Mouse (Mus musculus): ENCODE results near the gene Tomm6. TPM values are rescaled to one million over a fixed set of nuclear protein-coding genes. Genes with fewer than 3 reads are reported as not detected.

The Tomm6 gene
- total and polyA plus RNA-seq, 2 experiments from 2014 or later, result 141 to 334 TPM

DNA sequence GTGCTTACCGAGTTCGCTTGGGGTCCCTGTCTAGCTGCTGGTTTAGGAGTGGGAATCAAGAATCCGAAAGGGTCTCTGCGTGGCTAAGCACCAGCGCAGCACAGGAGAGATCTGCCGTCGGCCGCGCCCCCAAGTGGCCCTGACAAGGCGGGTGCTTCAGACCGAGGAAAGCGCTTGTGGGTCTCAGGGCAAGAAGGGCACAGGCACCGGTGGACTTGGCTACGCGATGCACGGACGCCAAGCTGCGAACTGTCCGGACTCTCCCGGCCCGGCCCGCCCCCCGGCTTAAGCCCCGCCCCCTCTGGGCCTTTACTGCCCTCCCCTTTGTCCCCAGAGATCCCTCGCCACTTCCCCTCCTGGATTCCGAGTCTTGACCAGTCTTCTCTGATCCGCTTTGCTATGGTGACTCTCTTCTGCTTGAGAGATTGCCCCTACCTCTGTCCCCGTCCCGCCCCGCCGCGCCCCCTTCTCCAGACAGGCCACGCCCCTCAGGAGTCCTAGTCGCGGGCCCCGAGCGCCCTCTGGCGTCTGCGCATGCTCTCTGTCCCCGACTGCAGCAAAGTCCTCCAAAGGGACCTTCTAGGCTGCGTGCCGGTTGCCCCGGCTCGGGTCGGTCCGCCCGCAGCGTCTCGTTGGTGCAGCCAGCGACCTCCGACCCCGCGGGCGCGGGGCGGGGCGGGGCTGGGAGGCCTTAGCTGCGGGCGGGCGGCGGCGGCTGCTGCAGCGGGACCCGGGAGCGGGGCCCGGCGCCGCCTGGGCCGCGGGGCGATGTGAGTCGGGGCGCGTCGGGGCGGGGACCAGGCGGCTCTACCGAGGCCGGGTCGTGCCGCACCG is 6.5 kb upstream of the Tomm6 start, which contains the start of gene Prickle4:
Gene Prickle4 (minus strand): TSS at position 234 of the 834 bp plus-strand sequence.
- ATAC-seq (ENCODE audit: insufficient read depth, low read depth), result peak; percentile 97
- H3K27me3 ChIP-seq (ENCODE audit: control insufficient read depth, insufficient read depth, low read length), result no peaks in the 10 kb centered on the region

DNA sequence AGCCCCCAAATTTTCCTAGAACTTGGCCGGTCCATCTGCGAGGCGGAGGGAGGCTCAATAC is 6.1 kb upstream of the Tomm6 start, which contains the start of gene Gm21981:
Gene Gm21981 (minus strand): TSS at position 14 of the 61 bp plus-strand sequence.
- WGBS, result 3% methylated on average over 3 of the region's 3 CpGs
- ATAC-seq (ENCODE audit: insufficient read depth, low read depth), result no peak

More for the DNA sequence above, 6.5 kb upstream of the Tomm6 start, which contains the start of gene Prickle4:
- TF ChIP-seq EP300 (IDR thresholded peaks at IDR 0.05; ENCODE audit: low read depth), result no peak
- TF ChIP-seq CTCF (IDR thresholded peaks at IDR 0.05; ENCODE audit: low read depth), result peak; percentile 83
- WGBS, result under 1% methylated on average over 80 of the region's 82 CpGs
- H3K36me3 ChIP-seq (replicated peaks; ENCODE audit: control insufficient read depth, insufficient read depth, low read length), result peaks cover 5% of the 10 kb centered on the region; the same call in 1 of the 2 replicates
- peak within 1 kb of the TSS; percentile 89 for H3K9ac ChIP-seq (replicated peaks; ENCODE audit: low read depth, low read length)
- H3K4me3 ChIP-seq (ENCODE audit: low read depth, low read length), result peak within 1 kb of the TSS; percentile 93
- peaks cover 11% of the 10 kb centered on the region; the same call in 1 of the 2 replicates for H3K4me1 ChIP-seq (ENCODE audit: control insufficient read depth, insufficient read depth)
- peak; percentile 95 for DNase-seq (ENCODE audit: low spot score)
- H3K9me3 ChIP-seq (replicated peaks; ENCODE audit: control insufficient read depth, low read length), result no peaks in the 10 kb centered on the region
- peak within 1 kb of the TSS; percentile 89 for H3K4me2 ChIP-seq (ENCODE audit: low read depth, low read length)
- H3K27ac ChIP-seq (ENCODE audit: low read depth), result peak within 1 kb of the TSS; percentile 64

DNA sequence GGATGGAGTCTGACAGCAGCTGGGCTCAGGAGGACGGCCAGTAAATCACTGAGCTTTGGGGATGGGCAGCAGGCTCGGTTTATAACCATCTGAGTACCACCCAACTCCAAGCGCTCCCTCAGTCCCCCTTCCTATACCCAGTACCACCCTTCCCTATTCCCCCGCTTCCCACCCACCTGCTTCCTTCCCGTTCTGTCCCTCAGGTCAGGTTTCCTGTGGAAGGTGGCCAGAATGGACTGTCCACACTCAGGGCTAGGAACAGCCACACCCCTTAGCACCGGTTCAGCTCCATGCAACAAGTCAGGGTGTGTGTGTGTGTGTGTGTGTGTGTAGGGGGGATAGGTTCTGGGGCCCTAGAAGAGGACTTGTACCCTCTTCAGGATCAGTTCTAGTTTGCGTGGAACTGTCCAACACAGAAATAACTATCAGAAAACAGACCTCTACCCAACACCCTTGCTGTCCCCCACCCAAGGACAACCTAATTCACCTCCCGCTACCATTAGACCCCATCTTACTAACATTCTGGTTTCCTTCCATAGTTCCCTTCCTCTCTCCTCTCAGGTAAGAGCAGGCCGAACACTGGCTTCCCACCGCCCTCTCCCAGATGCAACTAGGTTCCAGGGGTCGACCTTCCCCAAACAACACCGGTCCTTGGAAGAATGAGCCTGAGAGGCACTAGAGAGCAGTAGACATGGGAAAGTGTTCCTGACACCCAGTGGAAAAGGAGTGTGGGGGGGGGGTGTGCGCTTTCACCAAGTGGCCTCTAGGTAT is 5.7 kb upstream of the Tomm6 start:
- Histone ChIP-seq H3K4me1 (ENCODE audit: control insufficient read depth, insufficient read depth) (peaks cover 11% of the 10 kb centered on the region; the same call in 1 of the 2 replicates), H3K36me3 (replicated peaks; ENCODE audit: control insufficient read depth, insufficient read depth, low read length) (peaks cover 5% of the 10 kb centered on the region; the same call in 1 of the 2 replicates), H3K27me3 (ENCODE audit: control insufficient read depth, insufficient read depth, low read length) (no peaks in the 10 kb centered on the region), H3K4me2 (ENCODE audit: low read depth, low read length) (peak overlapping the region; percentile 89), H3K4me3 (ENCODE audit: low read depth, low read length) (peak overlapping the region; percentile 93), H3K27ac (ENCODE audit: low read depth) (0 out of 2 replicates have a peak overlapping the region, but pooled peaks have one; percentile 64), H3K9me3 (replicated peaks; ENCODE audit: control insufficient read depth, low read length) (no peaks in the 10 kb centered on the region), H3K9ac (replicated peaks; ENCODE audit: low read depth, low read length) (peak overlapping the region; percentile 89)
- 42% methylated on average over 13 of the region's 13 CpGs for WGBS
- DNase-seq (ENCODE audit: low spot score) (no peak), ATAC-seq (ENCODE audit: insufficient read depth, low read depth) (no peak)
- TF ChIP-seq EP300 (IDR thresholded peaks at IDR 0.05; ENCODE audit: low read depth) (no peak), CTCF (IDR thresholded peaks at IDR 0.05; ENCODE audit: low read depth) (no peak)

More for the DNA sequence above, 6.1 kb upstream of the Tomm6 start, which contains the start of gene Gm21981:
- Histone ChIP-seq H3K9ac (replicated peaks; ENCODE audit: low read depth, low read length) (peak within 1 kb of the TSS; percentile 89), H3K27me3 (ENCODE audit: control insufficient read depth, insufficient read depth, low read length) (no peaks in the 10 kb centered on the region), H3K4me2 (ENCODE audit: low read depth, low read length) (peak within 1 kb of the TSS; percentile 89), H3K27ac (ENCODE audit: low read depth) (peak within 1 kb of the TSS; percentile 64), H3K36me3 (replicated peaks; ENCODE audit: control insufficient read depth, insufficient read depth, low read length) (peaks cover 5% of the 10 kb centered on the region; the same call in 1 of the 2 replicates), H3K4me3 (ENCODE audit: low read depth, low read length) (peak within 1 kb of the TSS; percentile 93), H3K9me3 (replicated peaks; ENCODE audit: control insufficient read depth, low read length) (no peaks in the 10 kb centered on the region), H3K4me1 (ENCODE audit: control insufficient read depth, insufficient read depth) (peaks cover 11% of the 10 kb centered on the region; the same call in 1 of the 2 replicates)
- TF ChIP-seq CTCF (IDR thresholded peaks at IDR 0.05; ENCODE audit: low read depth), result no peak
- TF ChIP-seq EP300 (IDR thresholded peaks at IDR 0.05; ENCODE audit: low read depth), result no peak
- DNase-seq (ENCODE audit: low spot score), result no peak

DNA sequence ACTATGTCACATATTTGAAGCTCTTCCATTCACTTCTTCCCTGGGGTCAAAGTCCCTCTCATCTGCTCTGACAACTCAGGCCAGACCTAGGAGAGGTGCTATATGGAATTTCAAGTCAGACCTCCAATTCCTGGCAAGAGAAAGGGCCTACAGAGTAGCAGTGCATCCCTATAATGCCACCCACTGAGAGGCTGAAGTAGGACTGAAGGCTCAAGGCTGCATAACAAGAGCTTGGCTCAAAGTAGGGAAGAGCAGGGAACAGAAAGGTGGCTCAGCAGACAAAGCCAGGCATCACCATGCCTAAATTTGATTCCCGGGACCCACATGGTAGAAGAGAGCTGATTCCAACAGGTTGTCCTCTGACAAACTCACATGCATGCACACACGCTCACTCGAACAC is 3.5 kb upstream of the Tomm6 start:
- no peak overlapping the region for H3K4me2 ChIP-seq (ENCODE audit: low read depth, low read length)
- H3K4me3 ChIP-seq (ENCODE audit: low read depth, low read length), result no peak overlapping the region
- no peak overlapping the region for H3K27ac ChIP-seq (ENCODE audit: low read depth)
- TF ChIP-seq EP300 (IDR thresholded peaks at IDR 0.05; ENCODE audit: low read depth) (no peak), CTCF (IDR thresholded peaks at IDR 0.05; ENCODE audit: low read depth) (no peak)
- H3K9ac ChIP-seq (replicated peaks; ENCODE audit: low read depth, low read length), result no peak overlapping the region
- ATAC-seq (ENCODE audit: insufficient read depth, low read depth) (no peak), DNase-seq (ENCODE audit: low spot score) (no peak)
- no peaks in the 10 kb centered on the region for H3K9me3 ChIP-seq (replicated peaks; ENCODE audit: control insufficient read depth, low read length)
- peaks cover 16% of the 10 kb centered on the region; the same call in 1 of the 2 replicates for H3K4me1 ChIP-seq (ENCODE audit: control insufficient read depth, insufficient read depth)
- H3K36me3 ChIP-seq (replicated peaks; ENCODE audit: control insufficient read depth, insufficient read depth, low read length), result 0 out of 2 replicates have a peak, but pooled peaks cover 2% of the 10 kb centered on the region
- WGBS, result 91% methylated on average over 3 of the region's 3 CpGs
- no peaks in the 10 kb centered on the region for H3K27me3 ChIP-seq (ENCODE audit: control insufficient read depth, insufficient read depth, low read length)

DNA sequence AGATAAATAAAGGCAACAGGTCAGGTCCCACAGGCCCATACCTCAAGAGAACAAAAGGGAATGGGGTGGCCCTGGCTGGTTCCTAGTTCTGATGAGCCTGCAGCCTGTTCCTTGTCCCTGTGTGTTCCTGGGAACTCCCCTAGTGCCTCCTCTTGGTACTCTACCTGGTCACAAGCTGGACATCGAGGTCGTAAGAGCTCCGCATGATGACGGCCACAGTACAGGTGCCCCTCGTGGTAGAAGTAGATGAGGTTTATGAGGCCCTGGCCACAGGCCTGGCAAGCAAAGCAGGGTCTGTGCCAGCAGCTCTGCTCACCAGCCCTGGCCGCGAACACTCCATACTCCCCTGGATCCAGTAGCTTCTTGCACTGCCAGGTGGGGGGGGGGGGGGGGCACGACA is 1.7 kb upstream of the Tomm6 start:
- H3K27ac ChIP-seq (ENCODE audit: low read depth), result no peak overlapping the region
- ATAC-seq (ENCODE audit: insufficient read depth, low read depth) (no peak), DNase-seq (ENCODE audit: low spot score) (no peak)
- TF ChIP-seq EP300 (IDR thresholded peaks at IDR 0.05; ENCODE audit: low read depth) (no peak), CTCF (IDR thresholded peaks at IDR 0.05; ENCODE audit: low read depth) (no peak)
- H3K4me1 ChIP-seq (ENCODE audit: control insufficient read depth, insufficient read depth), result peaks cover 11% of the 10 kb centered on the region; the same call in 1 of the 2 replicates
- 0 out of 2 replicates have a peak overlapping the region, but pooled peaks have one; percentile 4 for H3K9ac ChIP-seq (replicated peaks; ENCODE audit: low read depth, low read length)
- H3K27me3 ChIP-seq (ENCODE audit: control insufficient read depth, insufficient read depth, low read length), result no peaks in the 10 kb centered on the region
- no peak overlapping the region for H3K4me3 ChIP-seq (ENCODE audit: low read depth, low read length)
- WGBS, result 84% methylated on average over 7 of the region's 8 CpGs
- no peak overlapping the region for H3K4me2 ChIP-seq (ENCODE audit: low read depth, low read length)
- no peaks in the 10 kb centered on the region for H3K9me3 ChIP-seq (replicated peaks; ENCODE audit: control insufficient read depth, low read length)
- H3K36me3 ChIP-seq (replicated peaks; ENCODE audit: control insufficient read depth, insufficient read depth, low read length), result peaks cover 16% of the 10 kb centered on the region
